Mouse (Mus musculus) spleen, postnatal 14 days (tissue): Measurements from ENCODE around the gene Ptprz1.

Source experiments
- DNase-seq, 2 experiments: peaks; one replicate each; pipeline ENCODE4 v3.0.0; 2021 to 2022; ENCODE audit warnings: low spot score in 2 of 2

The Ptprz1 gene

GRCm38 (mm10) chr6:22874781-22875613 is at the start of gene Ptprz1:
Ptprz1 (plus strand) TSS chr6:22875502.
- DNase-seq = no peak

- no peak for DNase-seq
Observed at GRCm38 (mm10) chr6:22833637-22834036, 41.7 kb upstream of the Ptprz1 start.

GRCm38 (mm10) chr6:22834100-22834970 is 41.0 kb upstream of the Ptprz1 start:
- no peak for DNase-seq

- DNase-seq = no peak
Observed at GRCm38 (mm10) chr6:22875614-22876541, 576 bp downstream of the Ptprz1 start.

GRCm38 (mm10) chr6:22887978-22888377 is 12.7 kb downstream of the Ptprz1 start:
- no peak for DNase-seq

- no peak for DNase-seq
Observed at GRCm38 (mm10) chr6:22889333-22889732, 14.0 kb downstream of the Ptprz1 start.

GRCm38 (mm10) chr6:22901983-22902382 is 26.7 kb downstream of the Ptprz1 start:
- DNase-seq = no peak

GRCm38 (mm10) chr6:22908510-22909256 is 33.4 kb downstream of the Ptprz1 start:
- DNase-seq = no peak

GRCm38 (mm10) chr6:22909257-22909907 is 34.1 kb downstream of the Ptprz1 start:
- no peak for DNase-seq

GRCm38 (mm10) chr6:22909908-22910260 is 34.6 kb downstream of the Ptprz1 start:
- no peak for DNase-seq

- no peak for DNase-seq
Observed at GRCm38 (mm10) chr6:22922880-22923279, 47.6 kb downstream of the Ptprz1 start.

- no peak for DNase-seq
Observed at GRCm38 (mm10) chr6:22932768-22933265, 57.5 kb downstream of the Ptprz1 start.

GRCm38 (mm10) chr6:22937126-22937525 is 61.8 kb downstream of the Ptprz1 start:
- DNase-seq = no peak

GRCm38 (mm10) chr6:22937526-22937925 is 62.2 kb downstream of the Ptprz1 start:
- DNase-seq = no peak

- no peak for DNase-seq
Observed at GRCm38 (mm10) chr6:22944191-22944590, 68.9 kb downstream of the Ptprz1 start.

GRCm38 (mm10) chr6:22963374-22963773 is 88.1 kb downstream of the Ptprz1 start:
- DNase-seq = no peak

- no peak for DNase-seq
Observed at GRCm38 (mm10) chr6:22968073-22968472, 92.8 kb downstream of the Ptprz1 start.

GRCm38 (mm10) chr6:22983769-22984519 is 108.6 kb downstream of the Ptprz1 start:
- DNase-seq = no peak

- DNase-seq = no peak
Observed at GRCm38 (mm10) chr6:22984520-22985154, 109.3 kb downstream of the Ptprz1 start.
